Mouse (Mus musculus) forebrain, embryonic 11.5 days (tissue): Measurements from ENCODE around the gene 4933424G06Rik. TPM values are rescaled to one million over a fixed set of nuclear protein-coding genes. Genes with fewer than 3 reads are reported as not detected.

Source experiments
- microRNA-seq: library from miRNA; unstranded; fragments of <30 nt; microRNA quantifications from one replicate; pipeline ENCODE4, GENCODE M21; 2016; ENCODE audit not compliant: insufficient number of aligned reads
- polyA plus RNA-seq: library from polyadenylated mRNA; unstranded; fragments of >200 nt; fragmentation: Nextera tagmentation; extraction: Ambion mirVana; gene quantifications from 2 replicates; pipeline ENCODE4 v1.2.1, GENCODE M21; 2014

Gene 4933424G06Rik
- polyA plus RNA-seq, 1 experiment from 2014 or later, result 0.17 TPM

Small RNA genes within 50 kb of the gene (microRNA-seq; reads per million reads assigned to microRNA genes)
- not detected for gene Gm24133

Other genes starting within 250 kb of the 4933424G06Rik start
- gene Cnnm4, start 238.5 kb upstream of the 4933424G06Rik start, polyA plus RNA-seq, result 14.6 and 15.0 TPM in 2 replicates
- 6.8 and 7.4 TPM in 2 replicates for gene Cnnm3, start 198.3 kb upstream of the 4933424G06Rik start, polyA plus RNA-seq
- gene Ankrd23, start 173.3 kb upstream of the 4933424G06Rik start, polyA plus RNA-seq, result 14.1 and 16.5 TPM in 2 replicates
- gene Gm42417, start 170.7 kb upstream of the 4933424G06Rik start, polyA plus RNA-seq, result not detected in 2 replicates
- gene Ankrd39, start 162.7 kb upstream of the 4933424G06Rik start, polyA plus RNA-seq, result 18.7 and 20.8 TPM in 2 replicates
- gene Sema4c, start 151.8 kb upstream of the 4933424G06Rik start, polyA plus RNA-seq, result 2.9 and 3.3 TPM in 2 replicates
- gene Fam178b, start 27.0 kb upstream of the 4933424G06Rik start, polyA plus RNA-seq, result 0.43 TPM in 1 of 2 replicates, not detected in the other
- 437 and 453 TPM in 2 replicates for gene Cox5b, start 18.7 kb upstream of the 4933424G06Rik start, polyA plus RNA-seq
- gene Actr1b, start 4.3 kb downstream of the 4933424G06Rik start, polyA plus RNA-seq, result 104 and 113 TPM in 2 replicates
- 0.37 and 0.44 TPM in 2 replicates for gene Zap70, start 51.6 kb downstream of the 4933424G06Rik start, polyA plus RNA-seq
- 21.2 and 23.3 TPM in 2 replicates for gene Tmem131, start 233.5 kb downstream of the 4933424G06Rik start, polyA plus RNA-seq